Mouse (Mus musculus): ENCODE data around the gene Mdga2. TPM values are rescaled to one million over a fixed set of nuclear protein-coding genes. Genes with fewer than 3 reads are reported as not detected.

The Mdga2 gene
- polyA plus RNA-seq, 1 experiment, result not detected

GRCm38 (mm10) chr12:66679558-66679957, 542.8 kb downstream of the Mdga2 start:
- no peak overlapping the region for H3K4me3 ChIP-seq (replicated peaks)
- no peaks in the 10 kb centered on the region for H3K36me3 ChIP-seq (ENCODE audit: control insufficient read depth)
- H3K9me3 ChIP-seq (ENCODE audit: control insufficient read depth, low read length), result no peaks in the 10 kb centered on the region
- TF ChIP-seq TAL1 (IDR thresholded peaks at IDR 0.05; ENCODE audit: low read length) (no peak), GATA1 (IDR thresholded peaks at IDR 0.05; ENCODE audit: low read length) (no peak)
- H3K4me1 ChIP-seq (ENCODE audit: control insufficient read depth), result no peaks in the 10 kb centered on the region
- no peaks in the 10 kb centered on the region for H3K27me3 ChIP-seq (ENCODE audit: control insufficient read depth)

GRCm38 (mm10) chr12:66648605-66649552, 573.5 kb downstream of the Mdga2 start:
- Histone ChIP-seq H3K4me1 (ENCODE audit: control insufficient read depth) (no peaks in the 10 kb centered on the region), H3K4me3 (replicated peaks) (no peak overlapping the region), H3K9me3 (ENCODE audit: control insufficient read depth, low read length) (no peaks in the 10 kb centered on the region), H3K27me3 (ENCODE audit: control insufficient read depth) (no peaks in the 10 kb centered on the region), H3K36me3 (ENCODE audit: control insufficient read depth) (no peaks in the 10 kb centered on the region)
- TF ChIP-seq GATA1 (IDR thresholded peaks at IDR 0.05; ENCODE audit: low read length) (no peak), TAL1 (IDR thresholded peaks at IDR 0.05; ENCODE audit: low read length) (no peak)

- no peak for TF ChIP-seq GATA1 (IDR thresholded peaks at IDR 0.05; ENCODE audit: low read length)
- TF ChIP-seq TAL1 (IDR thresholded peaks at IDR 0.05; ENCODE audit: low read length), result no peak
- Histone ChIP-seq H3K27me3 (ENCODE audit: control insufficient read depth) (no peaks in the 10 kb centered on the region), H3K4me1 (ENCODE audit: control insufficient read depth) (no peaks in the 10 kb centered on the region)
Observed at GRCm38 (mm10) chr12:66640408-66640807, 581.9 kb downstream of the Mdga2 start.

GRCm38 (mm10) chr12:66619944-66620343, 602.4 kb downstream of the Mdga2 start:
- no peaks in the 10 kb centered on the region for H3K9me3 ChIP-seq (ENCODE audit: control insufficient read depth, low read length)
- H3K27me3 ChIP-seq (ENCODE audit: control insufficient read depth), result no peaks in the 10 kb centered on the region
- H3K4me1 ChIP-seq (ENCODE audit: control insufficient read depth), result no peaks in the 10 kb centered on the region
- no peak for TF ChIP-seq TAL1 (IDR thresholded peaks at IDR 0.05; ENCODE audit: low read length)
- TF ChIP-seq GATA1 (IDR thresholded peaks at IDR 0.05; ENCODE audit: low read length), result no peak
- H3K36me3 ChIP-seq (ENCODE audit: control insufficient read depth), result no peaks in the 10 kb centered on the region
- no peak overlapping the region for H3K4me3 ChIP-seq (replicated peaks)

More at GRCm38 (mm10) chr12:66640408-66640807, 581.9 kb downstream of the Mdga2 start:
- H3K9me3 ChIP-seq (ENCODE audit: control insufficient read depth, low read length), result no peaks in the 10 kb centered on the region
- H3K36me3 ChIP-seq (ENCODE audit: control insufficient read depth), result no peaks in the 10 kb centered on the region
- H3K4me3 ChIP-seq (replicated peaks), result no peak overlapping the region

- no peak for TF ChIP-seq TAL1 (IDR thresholded peaks at IDR 0.05; ENCODE audit: low read length)
- TF ChIP-seq GATA1 (IDR thresholded peaks at IDR 0.05; ENCODE audit: low read length), result no peak
- no peaks in the 10 kb centered on the region for H3K4me1 ChIP-seq (ENCODE audit: control insufficient read depth)
- no peaks in the 10 kb centered on the region for H3K36me3 ChIP-seq (ENCODE audit: control insufficient read depth)
- H3K9me3 ChIP-seq (ENCODE audit: control insufficient read depth, low read length), result no peaks in the 10 kb centered on the region
- no peak overlapping the region for H3K4me3 ChIP-seq (replicated peaks)
- no peaks in the 10 kb centered on the region for H3K27me3 ChIP-seq (ENCODE audit: control insufficient read depth)
Observed at GRCm38 (mm10) chr12:66591617-66592230, 630.6 kb downstream of the Mdga2 start.

GRCm38 (mm10) chr12:66565396-66565795, 657.0 kb downstream of the Mdga2 start:
- Histone ChIP-seq H3K9me3 (ENCODE audit: control insufficient read depth, low read length) (peaks cover 2% of the 10 kb centered on the region; the same call in 1 of the 2 replicates), H3K36me3 (ENCODE audit: control insufficient read depth) (no peaks in the 10 kb centered on the region), H3K27me3 (ENCODE audit: control insufficient read depth) (no peaks in the 10 kb centered on the region), H3K4me1 (ENCODE audit: control insufficient read depth) (no peaks in the 10 kb centered on the region), H3K4me3 (replicated peaks) (no peak overlapping the region)
- TF ChIP-seq TAL1 (IDR thresholded peaks at IDR 0.05; ENCODE audit: low read length) (no peak), GATA1 (IDR thresholded peaks at IDR 0.05; ENCODE audit: low read length) (no peak)

- no peaks in the 10 kb centered on the region for H3K36me3 ChIP-seq (ENCODE audit: control insufficient read depth)
- TF ChIP-seq TAL1 (IDR thresholded peaks at IDR 0.05; ENCODE audit: low read length) (no peak), GATA1 (IDR thresholded peaks at IDR 0.05; ENCODE audit: low read length) (no peak)
- H3K4me1 ChIP-seq (ENCODE audit: control insufficient read depth), result no peaks in the 10 kb centered on the region
- no peaks in the 10 kb centered on the region for H3K27me3 ChIP-seq (ENCODE audit: control insufficient read depth)
- H3K9me3 ChIP-seq (ENCODE audit: control insufficient read depth, low read length), result peaks cover 4% of the 10 kb centered on the region; the same call in 1 of the 2 replicates
- H3K4me3 ChIP-seq (replicated peaks), result no peak overlapping the region
Observed at GRCm38 (mm10) chr12:66556846-66557245, 665.5 kb downstream of the Mdga2 start.

GRCm38 (mm10) chr12:66556178-66556820, 666.0 kb downstream of the Mdga2 start:
- Histone ChIP-seq H3K4me3 (replicated peaks) (no peak overlapping the region), H3K4me1 (ENCODE audit: control insufficient read depth) (no peaks in the 10 kb centered on the region), H3K36me3 (ENCODE audit: control insufficient read depth) (no peaks in the 10 kb centered on the region), H3K27me3 (ENCODE audit: control insufficient read depth) (no peaks in the 10 kb centered on the region), H3K9me3 (ENCODE audit: control insufficient read depth, low read length) (peaks cover 4% of the 10 kb centered on the region; the same call in 1 of the 2 replicates)
- TF ChIP-seq GATA1 (IDR thresholded peaks at IDR 0.05; ENCODE audit: low read length) (no peak), TAL1 (IDR thresholded peaks at IDR 0.05; ENCODE audit: low read length) (no peak)

GRCm38 (mm10) chr12:66524973-66525372, 697.4 kb downstream of the Mdga2 start:
- no peak overlapping the region for H3K4me3 ChIP-seq (replicated peaks)
- H3K9me3 ChIP-seq (ENCODE audit: control insufficient read depth, low read length), result no peaks in the 10 kb centered on the region
- H3K4me1 ChIP-seq (ENCODE audit: control insufficient read depth), result no peaks in the 10 kb centered on the region
- H3K27me3 ChIP-seq (ENCODE audit: control insufficient read depth), result no peaks in the 10 kb centered on the region
- no peak for TF ChIP-seq TAL1 (IDR thresholded peaks at IDR 0.05; ENCODE audit: low read length)
- no peak for TF ChIP-seq GATA1 (IDR thresholded peaks at IDR 0.05; ENCODE audit: low read length)
- no peaks in the 10 kb centered on the region for H3K36me3 ChIP-seq (ENCODE audit: control insufficient read depth)

Measured in erythroblast, embryonic 14.5 days (primary cell).